Mouse (Mus musculus) CH12.LX (cell line): Measurements from ENCODE around the gene Kif6. TPM values are rescaled to one million over a fixed set of nuclear protein-coding genes. Genes with fewer than 3 reads are reported as not detected.

Source experiments
- DNase-seq: peaks from one replicate; pipeline ENCODE4 v3.0.0-alpha.2; 2013; ENCODE audit errors: extremely low read depth
- H3K27ac ChIP-seq: 2 replicates; pipeline ENCODE4 v1.5.1; 2012; ENCODE audit warnings: low read depth, mild to moderate bottlenecking, control low read depth, moderate library complexity; ENCODE audit not compliant: insufficient read depth
- H3K27me3 ChIP-seq: replicated peaks from 2 replicates; pipeline ENCODE3; 2012; ENCODE audit warnings: inconsistent platforms
- H3K36me3 ChIP-seq, 2 experiments: replicated peaks in 1 of 2; 2 replicates each; pipeline versions ENCODE3 to v1.6.1; 2012; ENCODE audit warnings: inconsistent platforms in 1 of 2, low read length in 1 of 2, mild to moderate bottlenecking in 1 of 2, mixed read lengths in 1 of 2, moderate library complexity in 1 of 2; ENCODE audit not compliant: control insufficient read depth in 1 of 2, insufficient read depth in 1 of 2
- H3K4me1 ChIP-seq, 2 experiments: 2 replicates each; pipeline ENCODE4 v1.6.1; 2012; ENCODE audit warnings: inconsistent platforms in 1 of 2, moderate library complexity in 1 of 2; ENCODE audit not compliant: insufficient read depth in 2 of 2, control insufficient read depth in 1 of 2
- H3K4me2 ChIP-seq: 2 replicates; pipeline ENCODE4 v1.6.1; 2012; ENCODE audit warnings: low read depth, mild to moderate bottlenecking, control low read depth; ENCODE audit not compliant: poor library complexity, insufficient read depth, severe bottlenecking
- H3K4me3 ChIP-seq, 3 experiments: fragments of 150-350 bp in 1 of 3; sonication (generic) in 1 of 3; replicated peaks in 1 of 3; 2 replicates each; pipeline versions ENCODE3 to v1.5.1; 2011 to 2012; ENCODE audit warnings: low read depth in 2 of 3, low read length in 2 of 3, mild to moderate bottlenecking in 2 of 3, moderate library complexity in 2 of 3, control low read depth in 1 of 3, improper control_type of control experiment in 1 of 3, inconsistent platforms in 1 of 3, mixed read lengths in 1 of 3; ENCODE audit not compliant: poor library complexity in 1 of 3
- H3K79me2 ChIP-seq: replicated peaks from 2 replicates; pipeline ENCODE4 v1.6.1; 2012; ENCODE audit warnings: mild to moderate bottlenecking, moderate library complexity; ENCODE audit not compliant: control insufficient read depth, poor library complexity, insufficient read depth, severe bottlenecking; ENCODE audit errors: extremely low read depth
- H3K9ac ChIP-seq: 2 replicates; pipeline ENCODE4 v1.6.1; 2012; ENCODE audit warnings: low read depth, mild to moderate bottlenecking, control low read depth, moderate library complexity; ENCODE audit not compliant: insufficient read depth
- H3K9me3 ChIP-seq: replicated peaks from 2 replicates; pipeline ENCODE3; 2012; ENCODE audit warnings: low read length, inconsistent platforms, mixed read lengths
- BHLHE40 ChIP-seq: IDR thresholded peaks from 2 replicates; pipeline ENCODE4 v1.6.1; 2011; ENCODE audit warnings: mild to moderate bottlenecking, low read depth, low read length, improper control_type of control experiment
- CHD1 ChIP-seq: IDR thresholded peaks from 2 replicates; pipeline ENCODE4 v1.6.1; 2012; ENCODE audit warnings: low read depth, low read length, improper control_type of control experiment, inconsistent platforms
- CHD2 ChIP-seq: IDR thresholded peaks from 2 replicates; pipeline ENCODE4 v1.6.1; 2011; ENCODE audit warnings: low read length, improper control_type of control experiment
- CTCF ChIP-seq, 2 experiments: IDR thresholded peaks in 1 of 2; conservative IDR thresholded peaks in 1 of 2; 2 replicates each; pipeline ENCODE4 v1.5.1; 2011 to 2012; ENCODE audit warnings: low read depth in 2 of 2, low read length in 2 of 2, improper control_type of control experiment in 1 of 2, inconsistent platforms in 1 of 2, mild to moderate bottlenecking in 1 of 2, moderate library complexity in 1 of 2
- E2F4 ChIP-seq: IDR thresholded peaks from 2 replicates; pipeline ENCODE4 v1.6.1; 2011; ENCODE audit warnings: low read depth, low read length, improper control_type of control experiment; ENCODE audit not compliant: insufficient replicate concordance
- ELF1 ChIP-seq: IDR thresholded peaks from 2 replicates; pipeline ENCODE4 v1.6.1; 2014; ENCODE audit warnings: low read depth, mild to moderate bottlenecking, inconsistent platforms, low read length, improper control_type of control experiment
- EP300 ChIP-seq: IDR thresholded peaks from 2 replicates; pipeline ENCODE4 v1.6.1; 2011; ENCODE audit warnings: low read length, improper control_type of control experiment
- ETS1 ChIP-seq: conservative IDR thresholded peaks from 2 replicates; pipeline ENCODE4 v1.6.1; 2012; ENCODE audit warnings: low read depth, mild to moderate bottlenecking, inconsistent platforms, low read length, improper control_type of control experiment, moderate library complexity
- GABPA ChIP-seq: IDR thresholded peaks from 2 replicates; pipeline ENCODE4 v1.6.1; 2012; ENCODE audit warnings: low read depth, low read length, improper control_type of control experiment, inconsistent platforms; ENCODE audit not compliant: insufficient replicate concordance
- HCFC1 ChIP-seq: IDR thresholded peaks from 2 replicates; pipeline ENCODE4 v1.6.1; 2012; ENCODE audit warnings: low read depth, mild to moderate bottlenecking, inconsistent platforms, low read length, improper control_type of control experiment
- JUN ChIP-seq: IDR thresholded peaks from 2 replicates; pipeline ENCODE4 v1.6.1; 2011; ENCODE audit warnings: low read depth, mild to moderate bottlenecking, low read length, improper control_type of control experiment, moderate library complexity; ENCODE audit not compliant: insufficient read depth
- JUND ChIP-seq: conservative IDR thresholded peaks from 2 replicates; pipeline ENCODE4 v1.6.1; 2011; ENCODE audit warnings: low read depth, low read length, improper control_type of control experiment
- MYC ChIP-seq: IDR thresholded peaks from 2 replicates; pipeline ENCODE4 v1.6.1; 2011; ENCODE audit warnings: low read depth, mild to moderate bottlenecking, improper control_type of control experiment, low read length
- POLR2AphosphoS2 ChIP-seq: IDR thresholded peaks from 2 replicates; pipeline ENCODE4 v1.6.1; 2011; ENCODE audit warnings: low read depth, low read length, improper control_type of control experiment
- RAD21 ChIP-seq: IDR thresholded peaks from 2 replicates; pipeline ENCODE4 v1.6.1; 2011; ENCODE audit warnings: low read depth, mild to moderate bottlenecking, low read length, improper control_type of control experiment, moderate library complexity
- RCOR1 ChIP-seq: conservative IDR thresholded peaks from 2 replicates; pipeline ENCODE4 v1.6.1; 2012; ENCODE audit warnings: low read depth, mild to moderate bottlenecking, inconsistent platforms, low read length, improper control_type of control experiment
- SIN3A ChIP-seq: IDR thresholded peaks from 2 replicates; pipeline ENCODE4 v1.6.1; 2012; ENCODE audit warnings: low read length, improper control_type of control experiment, inconsistent platforms
- SMC3 ChIP-seq: IDR thresholded peaks from 2 replicates; pipeline ENCODE4 v1.6.1; 2011; ENCODE audit warnings: low read depth, low read length, improper control_type of control experiment
- ZKSCAN1 ChIP-seq: IDR thresholded peaks from 2 replicates; pipeline ENCODE4 v1.6.1; 2012; ENCODE audit warnings: low read depth, inconsistent platforms, low read length, improper control_type of control experiment, borderline replicate concordance
- ZMIZ1 ChIP-seq: IDR thresholded peaks from 2 replicates; pipeline ENCODE4 v1.6.1; 2012; ENCODE audit warnings: low read depth, mild to moderate bottlenecking, inconsistent platforms, low read length, improper control_type of control experiment
- dilution Hi-C: fragments of 300-500 bp; cut with MboI; formaldehyde crosslinking; loops from 2 replicates; pipeline ENCODE4 v1.14.3; 2020; ENCODE audit warnings: low sequenced_read_pairs; ENCODE audit not compliant: extremely low pct_unique_long_range_greater_than_20kb, extremely low pct_ligation_motif_present
- in situ Hi-C: fragments of 300-500 bp; cut with MboI; formaldehyde crosslinking; loops from 3 replicates; pipeline ENCODE4 v1.14.3; 2019; ENCODE audit warnings: low sequenced_read_pairs, low pct_ligation_motif_present, low pct_unique_long_range_greater_than_20kb, mixed read lengths
- polyA plus RNA-seq: library from polyadenylated mRNA; unstranded; fragments of >175 nt; gene quantifications from 2 replicates; pipeline ENCODE4 v1.2.1, GENCODE M21; 2012; ENCODE audit warnings: low read depth; ENCODE audit not compliant: insufficient read length
- total RNA-seq, 2 experiments: library from RNA; depleted of rRNA; stranded (reverse); fragments of 300-350 nt in 1 of 2; fragments of >200 nt in 1 of 2; gene quantifications; 2 replicates each; pipeline ENCODE4 v1.2.3; 2012 to 2014

The Kif6 gene
- total and polyA plus RNA-seq, 3 experiments: not detected

- no peak for DNase-seq
- Histone ChIP-seq H3K79me2 (no peaks in the 10 kb centered on the region), H3K9me3 (no peaks in the 10 kb centered on the region), H3K4me1 (peaks cover 0 to 6% of the 10 kb centered on the region in 2 experiments; a peak in 2 of 4 replicates), H3K27ac (no peak overlapping the region), H3K9ac (no peak overlapping the region), H3K36me3 (no peaks in the 10 kb centered on the region), H3K27me3 (peaks cover 56% of the 10 kb centered on the region), H3K4me2 (no peak overlapping the region), H3K4me3 (no peak overlapping the region)
- in situ Hi-C loops: loop anchor here (25.0 kb wide), 1 partner anchor 851 kb away; no protein-coding TSS in a partner anchor
- dilution Hi-C loops: no loop called here
- TF ChIP-seq BHLHE40: no peak
Observed at GRCm38 (mm10) chr17:49936214-49936613, 321.3 kb downstream of the Kif6 start.

- Histone ChIP-seq H3K4me1 (peaks cover 0 to 4% of the 10 kb centered on the region in 2 experiments; a peak in 1 of 4 replicates), H3K9ac (no peak overlapping the region)
- dilution Hi-C loops: no loop called here
- TF ChIP-seq HCFC1 (no peak), ETS1 (no peak), E2F4 (no peak), ZKSCAN1 (no peak), ELF1 (no peak), JUND (no peak), EP300 (no peak), CHD1 (no peak), GABPA (no peak), CHD2 (no peak)
- TF ChIP-seq, all 38 proteins: peak for 0
- H3K27me3 ChIP-seq: peaks cover 27% of the 10 kb centered on the region
- no peak overlapping the region for H3K4me3 ChIP-seq
- H3K9me3 ChIP-seq: no peaks in the 10 kb centered on the region
- in situ Hi-C loops: loop anchor here (25.0 kb wide), 1 partner anchor 848 kb away; no protein-coding TSS in a partner anchor
- no peaks in the 10 kb centered on the region for H3K79me2 ChIP-seq
- no peak for DNase-seq
- no peak overlapping the region for H3K27ac ChIP-seq
- no peaks in the 10 kb centered on the region for H3K36me3 ChIP-seq
- no peak overlapping the region for H3K4me2 ChIP-seq
Observed at GRCm38 (mm10) chr17:49939146-49939545, 324.2 kb downstream of the Kif6 start.

- TF ChIP-seq ZMIZ1: no peak
- TF ChIP-seq SMC3: peak; percentile 51
- TF ChIP-seq CTCF (conservative IDR thresholded peaks at IDR 0.05 in 1 of 2, IDR thresholded peaks at IDR 0.05 in 1 of 2; ENCODE audit: low read depth in 2 of 2, low read length in 2 of 2): peak; percentile 76 to 82
- TF ChIP-seq CHD2: no peak
- TF ChIP-seq SIN3A: no peak
- no peak for TF ChIP-seq EP300
- TF ChIP-seq MYC: 0 out of 2 replicates have a peak, but pooled peaks have one; percentile 43
- no peak for TF ChIP-seq GABPA
- TF ChIP-seq RAD21: peak; percentile 62
- TF ChIP-seq JUN: no peak
- TF ChIP-seq RCOR1: no peak
- TF ChIP-seq POLR2AphosphoS2: no peak
- TF ChIP-seq, all 38 proteins: peak for 4
- Histone ChIP-seq H3K27ac (no peak overlapping the region), H3K9ac (no peak overlapping the region), H3K9me3 (no peaks in the 10 kb centered on the region), H3K4me2 (no peak overlapping the region), H3K36me3 (no peaks in the 10 kb centered on the region), H3K4me1 (peaks cover 3 to 4% of the 10 kb centered on the region in 2 experiments; a peak in 1 of 4 replicates), H3K79me2 (no peaks in the 10 kb centered on the region), H3K4me3 (no peak overlapping the region), H3K27me3 (peaks cover 4% of the 10 kb centered on the region)
- in situ Hi-C loops: loop anchor here (25.0 kb wide), 1 partner anchor 845 kb away; no protein-coding TSS in a partner anchor
- dilution Hi-C loops: no loop called here
- DNase-seq: peak; percentile 52
Observed at GRCm38 (mm10) chr17:49942674-49943073, 327.7 kb downstream of the Kif6 start.
